Mouse (Mus musculus): ENCODE measurements around the gene Fxr1.
A peak's percentile ranks its signal among the peaks of the same experiment; 100 is the strongest.
"Not testable (repeated sequence)": the region's sequence is repeated elsewhere in the genome, so short reads cannot be mapped to it uniquely, and the experiment has no call there.

Fxr1 gene

DNA sequence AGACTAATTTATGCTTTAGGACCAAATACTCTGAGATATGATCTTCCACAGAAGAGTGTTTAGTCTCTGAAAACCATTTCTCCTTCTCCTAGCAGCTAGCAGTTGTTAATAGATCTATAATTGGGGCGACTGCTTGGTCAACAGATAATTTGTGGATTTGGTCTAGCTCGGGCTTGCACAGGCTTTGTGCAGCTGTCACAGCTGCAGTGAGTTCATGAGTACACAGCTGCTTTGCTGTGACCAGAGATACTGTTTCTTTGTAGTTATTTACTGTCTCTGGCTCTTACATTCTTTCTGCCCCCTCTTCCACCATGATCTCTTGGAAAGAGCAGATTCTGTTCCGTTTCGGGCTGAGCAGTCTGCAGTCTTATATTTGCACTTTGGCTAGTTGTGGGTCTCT, 22.2 kb downstream of the Fxr1 start:
- no peak for DNase-seq (ENCODE audit: extremely low read depth, low read depth, low spot score)

DNA sequence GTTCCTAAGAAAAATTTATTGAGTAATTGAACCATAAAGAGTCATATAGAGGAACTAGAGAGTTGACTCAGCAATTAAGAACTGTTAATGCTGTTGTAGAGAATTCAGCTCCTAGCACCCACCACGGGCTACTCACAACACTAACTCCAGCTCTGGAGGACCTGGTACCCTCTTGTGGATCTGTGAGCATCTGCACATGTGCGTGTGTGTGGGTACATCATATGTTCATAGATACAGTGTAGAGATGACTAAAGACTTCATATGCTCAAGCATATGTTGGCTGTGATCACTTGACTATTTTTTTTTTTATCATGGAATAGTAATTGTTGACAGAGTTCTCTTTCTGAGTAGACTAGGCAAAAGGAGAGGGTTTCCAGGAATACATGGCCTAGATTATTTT, 42.6 kb downstream of the Fxr1 start:
- DNase-seq (ENCODE audit: extremely low read depth, low read depth, low spot score), result no peak

DNA sequence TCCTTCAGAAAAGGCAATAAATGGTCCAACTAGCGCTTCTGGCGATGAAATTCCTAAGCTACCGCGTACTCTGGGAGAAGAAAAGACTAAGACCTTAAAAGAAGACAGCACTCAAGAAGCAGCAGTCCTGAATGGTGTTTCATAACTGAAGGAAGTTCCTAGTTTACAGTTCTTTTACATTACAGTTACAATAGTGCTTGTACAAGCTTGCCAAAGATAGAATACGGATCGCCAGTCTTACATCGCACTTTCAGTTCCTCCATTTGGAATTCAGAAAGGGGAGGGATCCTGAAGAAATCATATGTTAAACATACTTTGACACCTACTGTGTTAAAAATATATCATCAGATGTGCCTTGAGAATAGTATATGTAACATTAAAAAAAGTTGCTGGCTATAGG, 49.2 kb downstream of the Fxr1 start:
- DNase-seq (ENCODE audit: extremely low read depth, low read depth, low spot score), result not testable (repeated sequence)

DNA sequence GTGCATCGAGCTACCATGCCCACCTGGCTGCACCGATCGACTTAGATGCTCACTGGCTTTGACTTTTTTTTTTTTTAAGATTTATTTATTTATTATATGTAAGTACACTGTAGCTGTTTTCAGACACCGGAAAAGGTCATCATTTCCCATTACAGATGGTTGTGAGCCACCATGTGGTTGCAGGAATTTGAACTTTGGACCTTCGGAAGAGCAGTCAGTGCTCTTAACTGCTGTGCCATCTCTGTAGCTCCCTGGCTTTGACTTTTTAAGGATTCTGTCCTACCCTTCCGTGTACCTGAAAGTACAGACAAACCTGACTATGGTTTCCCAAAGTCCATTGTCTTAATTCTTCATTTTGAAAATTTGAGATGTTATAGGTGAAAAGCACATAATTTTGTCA, 53.0 kb downstream of the Fxr1 start:
- no peak for DNase-seq (ENCODE audit: extremely low read depth, low read depth, low spot score)

DNA sequence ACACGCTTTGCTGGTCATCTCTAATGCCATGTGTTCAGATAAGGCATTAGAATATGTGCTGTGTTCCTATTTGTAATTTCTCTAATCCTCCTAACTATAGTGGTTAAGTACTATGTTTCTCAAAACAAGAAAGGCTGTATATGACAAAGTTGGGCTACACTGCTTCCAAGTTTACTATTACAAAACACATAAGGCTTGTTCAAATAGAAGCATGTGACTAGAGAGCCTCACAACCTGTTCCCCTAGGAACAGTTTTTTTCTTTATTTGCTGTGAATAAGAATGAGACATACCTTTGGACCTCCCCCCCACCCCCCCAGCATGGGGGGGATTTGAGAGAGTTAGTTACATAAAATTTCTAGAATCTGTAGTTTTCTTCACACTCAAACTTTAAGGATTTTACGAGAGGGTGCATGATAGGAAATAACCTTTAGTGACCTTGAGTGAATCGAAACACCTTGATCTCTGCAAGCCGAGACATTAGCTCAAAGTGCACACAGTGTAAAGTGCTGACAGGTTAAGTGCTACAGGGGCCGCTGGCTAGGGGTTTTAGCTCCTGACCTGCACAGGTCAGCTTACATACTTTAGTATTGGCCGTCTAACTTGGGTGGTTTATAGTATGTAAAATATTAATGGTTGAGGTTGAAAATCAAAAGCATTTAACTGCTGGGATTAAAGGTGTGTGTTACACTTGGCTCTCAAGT, 56.5 kb downstream of the Fxr1 start:
- DNase-seq (ENCODE audit: extremely low read depth, low read depth, low spot score), result no peak

DNA sequence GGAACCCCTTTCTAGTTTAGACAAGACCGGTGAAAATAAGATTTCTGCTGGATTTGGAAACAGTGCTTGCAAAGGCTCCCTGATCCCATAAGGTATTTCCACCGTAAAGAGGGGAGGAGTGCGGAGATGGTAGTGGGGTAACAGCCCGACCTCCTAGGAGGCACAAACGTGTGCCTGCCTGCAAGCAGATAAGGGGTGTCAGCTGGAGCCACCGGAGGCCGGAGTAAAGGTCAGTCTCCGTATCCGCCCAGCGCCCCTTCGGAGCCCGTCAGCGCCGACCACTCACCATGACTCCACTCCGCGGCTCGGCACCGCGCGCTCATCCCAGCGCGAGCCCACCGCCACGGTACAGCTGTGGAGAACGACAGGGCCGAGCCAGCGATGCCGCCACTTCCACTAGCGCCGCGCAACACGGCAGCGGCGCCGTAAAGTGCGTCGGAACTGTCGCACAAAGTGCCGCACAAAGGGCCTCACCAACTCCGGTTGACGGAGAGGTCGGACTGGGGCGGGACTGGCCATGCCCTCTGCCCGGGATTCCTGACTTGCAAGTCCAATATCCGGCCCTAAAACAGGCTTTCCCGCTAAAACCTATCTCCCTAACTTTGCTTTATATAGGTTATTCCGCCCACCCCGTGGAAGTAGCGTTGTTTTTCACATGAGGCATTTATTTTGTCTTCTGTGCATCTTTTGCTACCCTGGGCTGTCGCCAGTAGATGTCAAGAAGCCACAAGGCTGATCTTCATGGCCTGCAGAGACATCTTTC, 61.3 kb downstream of the Fxr1 start, which contains the start of gene Dnajc19:
Gene Dnajc19, minus strand, starts transcription at position 422 of the 763 bp plus-strand sequence.
- peak; percentile 50 for DNase-seq (ENCODE audit: extremely low read depth, low read depth, low spot score)

DNA sequence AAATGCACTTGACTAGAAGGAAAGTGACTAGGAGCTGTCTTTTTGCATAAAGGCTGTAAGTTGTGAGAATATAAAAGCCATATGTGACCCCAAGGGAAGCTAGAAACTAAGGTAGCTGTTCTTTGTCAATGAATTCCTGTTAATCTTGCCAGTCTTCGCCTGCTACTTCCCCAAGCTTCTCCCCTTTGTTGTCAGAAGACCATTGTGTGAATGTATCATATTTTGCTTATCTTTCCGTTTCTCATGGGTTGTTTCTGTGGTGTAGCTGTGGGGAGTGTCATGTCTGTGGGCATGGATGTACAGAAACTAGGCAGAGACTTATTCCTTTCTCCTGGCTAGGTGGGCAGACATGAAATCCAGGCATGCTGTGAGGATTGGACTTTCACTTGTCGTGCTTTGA, 62.2 kb downstream of the Fxr1 start:
- no peak for DNase-seq (ENCODE audit: extremely low read depth, low read depth, low spot score)

DNA sequence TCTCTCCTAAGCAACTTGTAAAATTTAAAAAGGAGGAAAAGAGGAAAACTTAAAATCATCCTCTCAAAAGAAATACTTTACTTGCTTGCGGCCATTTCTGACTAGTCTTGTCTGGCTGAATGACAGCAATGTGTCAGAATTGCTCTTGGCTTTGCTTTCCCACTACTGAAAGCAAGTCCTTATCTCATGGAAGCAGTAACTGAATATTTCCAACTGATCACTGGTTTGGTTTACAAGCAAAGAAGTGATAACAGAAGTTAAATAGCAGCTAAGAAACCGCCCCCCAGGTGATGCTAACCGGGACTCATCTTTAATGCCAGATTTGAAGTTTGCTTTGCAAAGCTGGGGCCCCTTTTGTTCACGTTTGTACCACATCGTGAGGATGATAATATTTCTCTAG, 63.9 kb downstream of the Fxr1 start:
- no peak for DNase-seq (ENCODE audit: extremely low read depth, low read depth, low spot score)

DNA sequence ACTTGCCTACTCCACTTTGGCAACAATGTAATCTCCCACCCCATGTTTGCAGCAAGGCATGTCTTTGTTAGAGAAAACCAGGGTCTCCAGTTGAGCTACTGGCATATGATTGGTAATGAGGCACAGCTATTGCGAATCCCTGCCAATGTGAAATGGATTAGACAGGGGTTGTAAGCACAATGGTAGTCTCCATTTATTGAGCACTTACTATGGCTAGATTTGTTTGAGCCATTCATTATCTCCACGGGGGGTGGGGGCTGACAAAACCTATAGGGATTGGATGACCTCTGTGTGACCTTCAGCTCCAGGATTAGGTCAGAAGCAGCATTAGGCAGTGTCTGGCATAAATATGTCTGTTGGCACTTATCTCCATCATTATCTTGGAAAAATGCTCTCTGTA, 83.1 kb downstream of the Fxr1 start:
- DNase-seq (ENCODE audit: extremely low read depth, low read depth, low spot score), result no peak

DNA sequence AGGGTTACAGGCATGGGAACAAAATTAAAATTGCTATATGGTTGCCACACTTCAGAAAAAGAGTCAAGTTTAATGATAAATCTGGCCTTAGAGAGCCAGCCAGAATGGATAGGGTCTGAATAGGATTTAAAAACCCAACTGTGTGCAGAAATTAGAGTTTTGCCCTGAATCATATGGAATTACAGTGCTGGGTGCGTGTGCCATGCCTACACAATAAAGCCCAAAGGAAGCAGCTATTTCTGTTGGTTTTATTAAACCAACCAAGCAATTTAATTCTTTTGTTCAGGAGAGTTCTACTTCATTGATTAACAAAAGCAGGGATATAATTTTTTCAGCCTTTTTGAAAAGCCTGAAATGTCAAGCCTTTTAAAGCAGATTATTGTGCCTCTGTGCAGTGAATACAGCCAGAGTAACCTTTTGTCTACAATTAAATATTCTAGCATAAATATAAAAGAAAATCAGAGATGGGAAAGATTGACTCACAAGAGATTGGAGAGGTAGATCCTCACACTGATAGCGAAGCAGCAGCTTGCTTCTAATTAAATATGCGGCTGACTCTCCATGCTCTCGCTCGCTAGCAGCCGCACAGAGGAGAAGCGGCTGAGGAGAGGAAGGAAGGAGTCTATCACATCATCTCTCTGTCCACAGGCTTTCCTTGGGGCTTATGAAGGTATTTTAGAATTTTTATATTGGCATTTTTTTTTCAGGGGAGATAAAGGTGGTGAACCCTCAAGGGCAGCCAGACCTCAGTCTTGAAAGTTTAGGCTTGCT, 84.3 kb downstream of the Fxr1 start:
- DNase-seq (ENCODE audit: extremely low read depth, low read depth, low spot score), result no peak

DNA sequence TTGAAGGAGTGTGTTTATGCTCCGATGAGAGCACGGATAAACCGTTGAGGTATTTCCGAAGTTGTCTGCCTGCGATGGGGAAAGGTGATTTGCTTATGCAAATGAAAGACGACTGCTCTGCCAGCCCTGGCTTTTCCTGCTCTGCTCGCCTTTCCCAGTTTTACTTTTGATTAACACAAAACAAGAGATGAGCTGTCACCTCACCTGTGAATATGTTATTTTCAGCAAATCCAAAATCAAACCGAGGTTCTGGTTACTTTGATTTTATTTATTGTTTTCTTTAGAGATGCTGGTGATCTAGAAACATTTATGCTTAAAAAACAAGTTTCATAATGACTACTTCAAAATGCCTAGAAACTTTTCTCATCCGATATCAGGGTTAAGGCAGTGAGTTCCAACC, 86.7 kb downstream of the Fxr1 start:
- DNase-seq (ENCODE audit: extremely low read depth, low read depth, low spot score), result no peak

DNA sequence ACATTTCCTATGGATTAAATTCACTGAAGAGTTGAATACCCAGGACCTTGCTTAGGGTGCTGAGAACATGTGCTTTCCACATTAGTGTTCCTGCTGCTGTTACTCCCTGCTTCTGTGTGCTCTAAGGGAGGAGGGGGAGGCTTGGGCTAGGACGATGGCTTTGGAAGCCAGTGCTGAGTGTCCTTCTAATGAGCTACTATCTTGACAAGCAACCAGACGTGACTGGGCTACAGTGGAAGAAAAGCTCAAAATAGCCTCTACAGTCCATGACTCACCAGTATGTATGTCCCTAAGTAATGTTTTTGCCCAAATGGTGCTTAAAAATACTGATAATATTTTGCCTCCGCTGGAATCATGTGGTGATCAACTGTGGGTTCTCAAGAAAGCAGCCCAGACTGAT, 87.9 kb downstream of the Fxr1 start:
- DNase-seq (ENCODE audit: extremely low read depth, low read depth, low spot score), result no peak

DNA sequence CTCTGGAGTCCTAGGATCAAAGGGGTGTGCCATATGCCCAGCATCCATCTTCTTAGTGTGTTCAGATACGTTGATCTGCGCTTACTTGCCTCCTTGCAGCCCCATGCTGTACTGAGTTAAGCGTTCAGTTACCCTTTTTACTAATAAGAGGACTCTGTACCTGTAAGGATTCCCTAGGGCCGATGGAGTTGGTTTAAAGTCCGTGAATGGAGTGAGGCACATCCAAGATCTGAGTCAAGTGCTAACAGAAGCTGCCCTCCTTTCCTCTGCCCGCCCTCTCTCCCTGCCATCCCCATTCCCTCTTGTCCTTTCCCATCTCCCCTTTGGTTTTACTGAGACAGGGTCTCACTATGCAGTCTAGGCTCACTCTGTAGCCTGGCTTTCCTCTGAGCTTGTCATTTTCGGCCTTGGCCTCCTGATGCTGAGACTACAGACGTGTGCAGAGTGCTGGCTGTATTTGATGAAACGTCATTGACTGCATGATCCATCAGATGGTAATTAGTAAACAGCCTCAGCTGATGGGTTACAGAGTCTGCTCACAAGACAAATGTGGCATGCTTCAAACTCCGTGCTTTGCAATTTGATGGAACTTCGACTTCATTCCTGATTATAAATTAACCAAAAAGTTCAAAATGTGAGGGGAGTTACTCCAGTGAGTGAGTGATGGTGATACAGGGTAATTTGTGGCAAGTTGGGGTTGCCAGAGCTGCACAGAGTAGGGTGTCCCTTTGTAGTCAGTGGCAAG, 92.4 kb downstream of the Fxr1 start:
- DNase-seq (ENCODE audit: extremely low read depth, low read depth, low spot score), result no peak

DNA sequence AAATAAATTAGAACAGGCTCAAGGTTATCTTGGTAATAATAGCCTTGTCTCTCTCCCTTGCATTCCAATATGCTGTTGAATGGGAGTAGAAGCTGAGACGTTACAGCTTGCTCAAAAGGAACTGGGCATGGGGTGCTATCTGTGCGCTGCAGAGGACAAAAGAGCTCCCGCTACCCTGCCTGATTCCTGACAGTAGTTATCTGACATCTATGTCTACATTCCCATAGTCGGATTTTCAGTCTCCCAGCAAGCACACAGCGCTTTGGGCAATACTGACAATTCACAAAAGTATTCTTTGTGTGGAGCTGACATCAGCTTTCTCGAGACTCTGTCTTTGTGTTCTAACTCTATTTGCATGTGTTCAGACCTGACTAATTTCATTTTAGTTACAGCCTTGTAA, 96.1 kb downstream of the Fxr1 start:
- no peak for DNase-seq (ENCODE audit: extremely low read depth, low read depth, low spot score)

DNA sequence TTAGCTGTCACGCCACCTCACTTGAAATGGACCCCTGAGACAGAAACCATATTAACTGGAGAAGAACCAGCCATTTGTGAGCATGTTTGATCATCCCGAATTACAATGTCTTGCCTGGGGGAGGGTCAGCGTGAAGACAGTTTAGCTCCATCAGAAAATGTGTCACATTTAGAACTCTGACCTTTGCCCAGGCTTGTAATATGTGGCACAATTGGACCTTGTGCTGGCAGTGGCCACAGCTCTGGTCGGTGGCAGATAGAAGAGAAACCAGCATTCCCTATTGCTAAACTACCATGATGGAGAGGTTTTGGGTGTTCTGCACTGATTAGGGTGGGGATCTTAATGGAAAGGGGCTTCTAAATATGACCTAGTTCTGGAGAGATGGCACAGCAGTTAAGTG, 100.1 kb downstream of the Fxr1 start:
- DNase-seq (ENCODE audit: extremely low read depth, low read depth, low spot score), result no peak
